Mouse (Mus musculus): Measurements from ENCODE around the gene Smlr1.

DNA sequence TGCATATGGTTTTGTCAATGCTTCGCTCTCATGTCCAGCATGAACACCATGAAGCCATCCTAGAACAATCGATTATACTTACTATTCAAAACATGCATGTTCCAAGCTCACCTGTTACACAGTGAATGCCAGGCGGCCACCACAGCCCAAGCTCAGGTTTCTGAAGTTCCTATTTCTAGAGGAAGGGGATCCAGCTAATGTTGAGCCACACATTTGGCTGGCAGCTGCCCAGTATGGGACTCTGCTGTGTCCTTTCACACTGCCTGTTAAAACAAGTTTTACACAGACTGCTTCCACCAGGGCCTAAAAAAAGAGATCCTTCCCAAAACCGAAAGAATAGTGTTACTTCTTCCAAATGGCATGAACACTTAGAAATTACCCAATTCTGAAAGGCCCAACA is 9.4 kb downstream of the Smlr1 start:
- TF ChIP-seq CTCF (IDR thresholded peaks at IDR 0.05) (no peak), EP300 (IDR thresholded peaks at IDR 0.05) (no peak)
